Mouse (Mus musculus) olfactory bulb, adult 2 months (tissue): ENCODE measurements at regions not wholly inside any gene's neighbourhood (a gene's known extent, or its start where the extent isn't known, plus 50 kb on each side); places are given as distances from the start of the nearest gene placed in this dataset.

ENCODE experiments used
- H3K27ac ChIP-seq: fragments of 200-500 bp; 2 replicates; pipeline ENCODE4 v1.5.1; 2012; ENCODE audit warnings: low read depth, low read length; ENCODE audit not compliant: insufficient read depth
- H3K4me1 ChIP-seq: fragments of 200-500 bp; 2 replicates; pipeline ENCODE4 v1.6.1; 2012; ENCODE audit warnings: low read length; ENCODE audit not compliant: control insufficient read depth, insufficient read depth
- H3K4me3 ChIP-seq: fragments of 200-500 bp; 2 replicates; pipeline ENCODE4 v1.5.1; 2012; ENCODE audit warnings: mild to moderate bottlenecking, low read depth, low read length, moderate library complexity; ENCODE audit not compliant: insufficient read depth
- CTCF ChIP-seq: fragments of 200-500 bp; IDR thresholded peaks from 2 replicates; pipeline ENCODE4 v1.5.1; 2012; ENCODE audit warnings: low read depth, mild to moderate bottlenecking, low read length, moderate library complexity; ENCODE audit not compliant: insufficient read depth
- POLR2A ChIP-seq: fragments of 200-500 bp; IDR thresholded peaks from 2 replicates; pipeline ENCODE4 v1.6.1; 2012; ENCODE audit warnings: mild to moderate bottlenecking, low read depth, low read length, moderate library complexity; ENCODE audit not compliant: insufficient read depth
- WGBS: fragments of 180-500 bp; shearing (Covaris S2); methylation state at CpG from one replicate; pipeline ENCODE4 v1.1.7; 2018; 5-methylcytosine and 5-hydroxymethylcytosine counted together

DNA sequence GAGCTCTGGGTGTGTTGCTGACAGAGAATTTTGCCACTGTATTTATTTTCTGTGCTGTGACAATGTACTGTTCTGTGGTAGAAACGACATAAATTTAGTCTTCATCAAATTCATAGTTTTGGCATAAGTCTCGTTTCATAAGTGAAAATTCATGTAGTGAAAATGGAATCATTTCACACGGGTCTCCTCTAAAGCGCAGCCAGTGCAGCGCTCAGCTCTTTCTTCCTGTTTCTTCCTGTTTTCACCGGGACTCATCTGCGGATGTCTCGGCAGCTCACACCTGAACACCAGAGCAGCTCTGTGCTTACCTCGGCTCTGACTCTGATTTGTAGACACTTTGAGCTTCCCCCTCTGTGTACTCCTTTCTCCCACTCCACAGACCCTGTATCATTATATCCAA is 85.2 kb upstream of the Prkd1 start:
- Histone ChIP-seq H3K4me1 (no peaks in the 10 kb centered on the region), H3K4me3 (no peak overlapping the region), H3K27ac (no peak overlapping the region)
- no peak for TF ChIP-seq CTCF
- no peak for TF ChIP-seq POLR2A
- WGBS: 85% methylated on average over 9 of the region's 9 CpGs

DNA sequence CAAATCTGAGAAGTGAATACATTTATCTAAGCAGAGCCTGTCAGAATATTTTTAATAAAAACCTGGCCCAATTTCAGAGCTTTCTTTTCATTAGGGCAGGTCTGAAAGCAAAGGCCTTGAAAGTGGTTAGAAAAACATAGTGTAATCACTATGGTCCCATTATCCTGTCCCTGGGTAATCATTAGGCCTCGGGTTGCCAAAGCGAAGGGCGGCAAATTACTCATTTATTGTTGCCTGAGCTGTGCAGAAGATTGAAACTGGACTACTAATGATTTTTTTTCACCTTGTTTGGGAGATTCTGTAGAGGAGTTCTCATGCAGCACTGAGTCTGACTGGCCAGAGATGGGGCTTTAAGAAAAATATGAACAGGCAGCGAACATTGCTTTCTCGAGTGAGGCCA is 63.7 kb upstream of the Prkd1 start:
- WGBS: 65% methylated on average over 5 of the region's 5 CpGs
- Histone ChIP-seq H3K27ac (no peak overlapping the region), H3K4me1 (no peaks in the 10 kb centered on the region), H3K4me3 (no peak overlapping the region)
- TF ChIP-seq POLR2A: no peak
- no peak for TF ChIP-seq CTCF

- H3K27ac ChIP-seq: no peak overlapping the region
- 70% methylated on average over 6 of the region's 6 CpGs for WGBS
- no peaks in the 10 kb centered on the region for H3K4me1 ChIP-seq
- no peak for TF ChIP-seq CTCF
- no peak overlapping the region for H3K4me3 ChIP-seq
Observed at GRCm38 (mm10) chr12:50709000-50709788, 60.3 kb upstream of the Prkd1 start.

DNA sequence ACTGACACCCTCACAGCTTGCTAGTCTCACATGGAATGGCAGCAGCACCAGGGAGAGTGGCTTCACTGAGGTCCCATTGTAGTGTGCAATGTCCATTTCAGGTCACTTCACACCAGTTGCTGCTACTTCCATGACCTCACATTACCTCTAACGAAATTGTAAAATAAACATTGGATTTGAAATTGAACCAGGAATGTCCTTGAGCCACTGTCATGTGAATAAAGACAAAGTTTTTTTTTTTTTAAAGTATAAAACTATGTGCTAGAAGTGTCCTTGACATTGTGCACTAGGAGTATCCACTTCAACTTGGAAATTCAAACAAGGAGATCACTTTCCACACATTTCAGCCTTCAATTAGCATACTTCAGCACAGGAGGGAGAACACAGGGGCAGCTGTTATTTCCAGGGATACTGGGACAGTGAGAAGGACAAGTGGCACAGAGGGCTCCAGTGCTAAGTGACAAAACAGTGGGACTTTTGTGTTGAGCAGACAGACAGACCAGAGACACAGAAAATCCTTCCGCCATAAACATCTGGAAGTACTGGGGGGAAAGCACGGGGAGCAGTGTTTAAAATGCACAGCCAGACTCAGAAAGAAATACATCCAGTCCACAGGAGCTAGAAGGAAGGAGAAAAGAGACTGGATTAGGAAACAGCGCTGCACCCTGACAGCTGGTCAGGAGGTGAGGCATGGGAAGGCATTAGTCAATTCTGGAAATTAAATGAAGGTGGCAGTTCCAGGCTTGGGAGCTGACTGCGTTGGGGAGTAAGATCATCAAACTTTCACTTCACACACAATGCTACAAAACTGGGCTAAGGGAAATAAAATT is 49.9 kb upstream of the Prkd1 start:
- H3K27ac ChIP-seq: no peak overlapping the region
- TF ChIP-seq CTCF (no peak), POLR2A (no peak)
- H3K4me1 ChIP-seq: no peaks in the 10 kb centered on the region
- WGBS: 67% methylated on average over 5 of the region's 5 CpGs
- no peak overlapping the region for H3K4me3 ChIP-seq
